Comparison of ENCODE assay signal across 19 mouse cellular contexts in genomic region chr2:168137161-168137560, GRCm38 (mm10). TPM values are rescaled to one million over a fixed set of nuclear protein-coding genes. Genes with fewer than 3 reads are reported as not detected.
DNase-seq lines count a peak whose midpoint lies in the region; ATAC-seq lines count a peak whose summit lies in the region.
"Had no signal": no experiment of that assay in that cellular context is flagged by ENCODE, and none has a peak within 500 bp of the region (broad histone marks: within the 10 kb centered on the region; RNA-seq: fewer than 3 reads in every experiment).

No protein-coding gene starts in this region.

- no peak overlapping the region for H3K4me2 ChIP-seq in midbrain, embryonic 11.5 days
- H3K4me2 ChIP-seq in hindbrain, embryonic 16.5 days (ENCODE audit: low read length) = peak overlapping the region; percentile 24
- H3K4me2 ChIP-seq: heart, embryonic 12.5 days had no signal

- no peak overlapping the region for H3K4me3 ChIP-seq in midbrain, embryonic 11.5 days (ENCODE audit: low read depth, low read length)
- H3K4me3 ChIP-seq in midbrain, embryonic 10.5 days = no peak overlapping the region
- H3K4me3 ChIP-seq in hindbrain, embryonic 16.5 days (ENCODE audit: low read length) = no peak overlapping the region
- H3K4me3 ChIP-seq: erythroblast, embryonic 14.5 days; heart, embryonic 12.5 days; limb, embryonic 10.5 days had no signal

- 77% methylated on average over 15 of the region's 15 CpGs for WGBS in midbrain, embryonic 11.5 days
- 84% methylated on average over 15 of the region's 15 CpGs for WGBS in midbrain, embryonic 10.5 days
- WGBS in hindbrain, embryonic 16.5 days = 51% methylated on average over 15 of the region's 15 CpGs

- H3K9me3 ChIP-seq in midbrain, embryonic 11.5 days (ENCODE audit: control insufficient read depth, low read length) = no peaks in the 10 kb centered on the region
- no peaks in the 10 kb centered on the region for H3K9me3 ChIP-seq in midbrain, embryonic 10.5 days (replicated peaks)
- no peaks in the 10 kb centered on the region for H3K9me3 ChIP-seq in hindbrain, embryonic 16.5 days (ENCODE audit: control insufficient read depth, low read length)
- H3K9me3 ChIP-seq: heart, embryonic 12.5 days; limb, embryonic 10.5 days had no signal

- no peaks in the 10 kb centered on the region for H3K27me3 ChIP-seq in midbrain, embryonic 11.5 days (ENCODE audit: control insufficient read depth, insufficient read depth, low read length)
- no peaks in the 10 kb centered on the region for H3K27me3 ChIP-seq in midbrain, embryonic 10.5 days (ENCODE audit: low read depth, poor library complexity, severe bottlenecking)
- no peaks in the 10 kb centered on the region for H3K27me3 ChIP-seq in hindbrain, embryonic 16.5 days (replicated peaks; ENCODE audit: control insufficient read depth, insufficient read depth, low read length)
- H3K27me3 ChIP-seq: heart, embryonic 12.5 days had no signal

- DNase-seq in cerebellum, postnatal 10 days = peak; percentile 57 to 58
- no peak for DNase-seq in cerebellum, postnatal 25 days
- peak; percentile 72 for DNase-seq in midbrain, embryonic 11.5 days (ENCODE audit: low spot score, missing footprints)
- DNase-seq in midbrain, embryonic 10.5 days (ENCODE audit: low spot score) = no peak
- peak; percentile 34 for DNase-seq in right cerebral cortex, postnatal 14 days
- DNase-seq in gastrocnemius, postnatal 36 days = no peak
- DNase-seq in frontal cortex, postnatal 14 days (ENCODE audit: low spot score in 2 of 2) = no peak
- DNase-seq: adrenal gland, postnatal 36 days; cerebellum, adult 11-12 months; embryo, embryonic 11 days; gastrocnemius, postnatal 10 days; lung, postnatal 4 days; thymus, adult 18-20 months had no signal

- ATAC-seq in midbrain, embryonic 11.5 days (ENCODE audit: low FRiP score) = no peak
- 0 out of 2 replicates have a peak, but pooled peaks have one; percentile 17 for ATAC-seq in hindbrain, embryonic 16.5 days

- no peak overlapping the region for H3K27ac ChIP-seq in midbrain, embryonic 11.5 days (ENCODE audit: low read depth, low read length)
- no peak overlapping the region for H3K27ac ChIP-seq in midbrain, embryonic 10.5 days (replicated peaks)
- H3K27ac ChIP-seq in hindbrain, embryonic 16.5 days (ENCODE audit: low read depth, low read length) = no peak overlapping the region
- H3K27ac ChIP-seq: kidney, postnatal 0 days; limb, embryonic 10.5 days; liver, embryonic 14.5 days had no signal

- intact Hi-C loops in gastrocnemius, postnatal 36 days (cut with DNase I) = no loop called here

- no peaks in the 10 kb centered on the region for H3K4me1 ChIP-seq in midbrain, embryonic 11.5 days (ENCODE audit: control insufficient read depth, insufficient read depth, low read length)
- no peaks in the 10 kb centered on the region; the same call in 1 of the 2 replicates for H3K4me1 ChIP-seq in midbrain, embryonic 10.5 days
- no peaks in the 10 kb centered on the region for H3K4me1 ChIP-seq in hindbrain, embryonic 16.5 days (ENCODE audit: control insufficient read depth, insufficient read depth, low read depth, low read length)
- H3K4me1 ChIP-seq: heart, embryonic 12.5 days; limb, embryonic 10.5 days had no signal

- H3K9ac ChIP-seq in midbrain, embryonic 11.5 days (ENCODE audit: low read length) = no peak overlapping the region
- H3K9ac ChIP-seq in hindbrain, embryonic 16.5 days (ENCODE audit: low read depth, low read length) = no peak overlapping the region
- H3K9ac ChIP-seq: heart, embryonic 12.5 days; liver, embryonic 14.5 days had no signal

- H3K36me3 ChIP-seq in midbrain, embryonic 11.5 days (ENCODE audit: control insufficient read depth, insufficient read depth, low read length) = no peaks in the 10 kb centered on the region
- no peaks in the 10 kb centered on the region for H3K36me3 ChIP-seq in midbrain, embryonic 10.5 days
- no peaks in the 10 kb centered on the region for H3K36me3 ChIP-seq in hindbrain, embryonic 16.5 days (ENCODE audit: control insufficient read depth, insufficient read depth, low read length)
- H3K36me3 ChIP-seq: heart, embryonic 12.5 days; limb, embryonic 10.5 days had no signal

RNA-seq across cellular contexts. Expression of gene Pard6b, which starts 56.4 kb away (rescaled TPM):
- polyA plus RNA-seq in midbrain, embryonic 11.5 days (2014; fragmentation: Nextera tagmentation; extraction: Ambion mirVana) = 6.5 and 8.0 TPM in 2 replicates
- polyA plus RNA-seq in midbrain, embryonic 10.5 days (2016; fragmentation: Nextera tagmentation; extraction: Ambion mirVana) = 6.9 and 7.5 TPM in 2 replicates
- polyA plus RNA-seq in hindbrain, embryonic 16.5 days (2015; fragmentation: Nextera tagmentation; extraction: Ambion mirVana) = 4.5 and 6.6 TPM in 2 replicates
- under 1 TPM; 0.69 to 0.91 TPM for total RNA-seq in gastrocnemius, postnatal 36 days (2021)

Comparison
In these comparisons a context has a peak if more than half of its experiments do, and no peak if none do; other contexts are left out.
1. DNase-seq: peak in cerebellum, postnatal 10 days (2 of 2), midbrain, embryonic 11.5 days (single experiment) and right cerebral cortex, postnatal 14 days (single experiment); none in cerebellum, postnatal 25 days (0 of 2), midbrain, embryonic 10.5 days (single experiment), gastrocnemius, postnatal 36 days (0 of 2) and frontal cortex, postnatal 14 days (0 of 2).